Mouse (Mus musculus) ES-E14 (cell line): ENCODE measurements around the gene Arfip2.

Source experiments
- CHD2 ChIP-seq: IDR thresholded peaks from 2 replicates; pipeline ENCODE4 v1.6.1; 2014; ENCODE audit warnings: mild to moderate bottlenecking, low read depth, low read length, inconsistent platforms
- MAFK ChIP-seq: IDR thresholded peaks from 2 replicates; pipeline ENCODE4 v1.6.1; 2014; ENCODE audit warnings: mild to moderate bottlenecking, low read depth, low read length, inconsistent platforms; ENCODE audit not compliant: insufficient read depth

- TF ChIP-seq MAFK (no peak), CHD2 (no peak)
These were observed 20.5 kb downstream of the Arfip2 start for GRCm38 (mm10) chr7:105619701-105620100.
